Mouse (Mus musculus): ENCODE data around the gene Ncaph. TPM values are rescaled to one million over a fixed set of nuclear protein-coding genes. Genes with fewer than 3 reads are reported as not detected.
"Not testable (repeated sequence)": the region's sequence is repeated elsewhere in the genome, so short reads cannot be mapped to it uniquely, and the experiment has no call there.

Ncaph gene
- total and polyA plus RNA-seq, 3 experiments: 0.89 to 2.6 (median 1.4) TPM

DNA sequence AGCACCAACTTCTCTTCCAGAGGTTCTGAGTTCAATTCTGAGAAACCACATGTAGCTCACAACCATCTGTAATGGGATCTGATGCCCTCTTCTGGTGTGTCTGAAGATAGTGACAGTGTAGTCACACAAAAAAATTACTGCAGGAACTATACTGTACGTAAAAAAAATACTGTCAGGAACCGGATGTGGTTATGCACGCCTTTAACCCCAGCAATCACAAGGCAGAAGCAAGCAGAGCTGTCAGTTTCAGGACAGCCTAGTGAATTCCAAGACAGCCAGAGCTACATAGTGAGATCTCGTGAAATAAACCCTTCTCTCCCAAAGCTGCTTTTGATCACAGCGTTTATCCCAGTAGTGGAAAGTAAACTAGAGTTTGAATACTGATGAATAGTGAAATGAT is 47.5 kb downstream of the Ncaph start:
- DNase-seq: no peak

DNA sequence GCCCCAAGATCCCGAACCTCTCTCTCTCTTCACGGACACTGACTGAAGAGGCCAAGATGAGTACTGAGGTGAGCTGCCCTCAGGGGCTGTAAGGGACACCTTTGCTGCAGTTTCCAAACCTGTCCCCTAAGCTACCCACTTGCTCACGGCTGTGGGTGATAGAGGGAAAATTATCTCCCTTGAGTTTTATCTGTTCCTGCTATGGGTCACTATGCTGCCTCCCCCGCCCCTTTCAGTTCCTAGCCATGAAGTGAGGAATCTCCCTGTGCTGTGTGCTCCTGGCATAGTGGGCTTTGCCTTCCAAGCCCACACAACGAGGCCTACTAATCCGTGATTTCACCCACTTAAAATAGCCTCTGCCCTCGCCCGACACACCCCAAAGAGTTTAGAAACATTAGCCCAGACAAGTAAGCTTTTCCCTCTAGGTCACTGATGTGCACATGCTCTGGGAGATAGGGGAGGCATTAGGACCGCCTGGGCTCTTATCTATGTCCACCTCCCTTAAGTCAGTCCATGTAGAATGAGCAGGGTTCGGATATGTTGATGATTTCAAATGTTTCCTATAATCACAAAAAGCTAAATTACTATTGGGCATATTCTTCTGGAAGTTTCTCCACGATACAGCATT is 53.0 kb downstream of the Ncaph start:
- no peak for DNase-seq

DNA sequence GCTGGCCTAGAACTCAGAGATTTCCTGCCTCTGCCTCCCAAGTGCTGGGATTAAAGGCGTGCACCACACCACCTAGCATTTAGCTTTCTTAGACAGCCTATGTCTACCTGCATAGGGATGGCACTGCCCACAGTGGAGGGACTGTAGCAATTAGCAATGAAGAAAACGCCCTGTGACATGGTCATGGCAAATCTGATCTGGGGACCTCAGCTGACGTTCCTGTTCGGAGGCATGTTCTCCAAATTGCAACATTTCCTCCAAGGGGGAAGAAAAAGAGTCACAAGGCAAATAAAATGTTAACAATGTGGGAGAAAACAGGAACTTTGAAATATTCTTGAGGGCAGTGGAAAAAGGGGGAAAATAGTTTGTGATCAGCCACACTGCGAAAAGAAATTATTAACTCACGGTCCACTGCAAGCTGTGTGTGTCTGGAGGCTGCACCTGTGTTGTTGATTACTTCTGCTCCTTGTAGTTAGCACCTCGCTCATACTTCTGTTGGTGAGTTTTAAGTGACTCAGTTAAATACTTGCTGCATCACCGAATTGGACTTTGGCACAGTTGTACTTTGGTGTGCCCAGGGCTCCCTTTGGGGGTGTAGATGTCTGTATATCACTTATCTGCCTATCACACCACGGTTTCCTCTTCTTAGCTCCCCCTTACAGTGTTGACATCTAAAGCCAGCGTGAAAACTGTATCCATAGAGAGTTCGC is 53.7 kb downstream of the Ncaph start:
- no peak for DNase-seq

DNA sequence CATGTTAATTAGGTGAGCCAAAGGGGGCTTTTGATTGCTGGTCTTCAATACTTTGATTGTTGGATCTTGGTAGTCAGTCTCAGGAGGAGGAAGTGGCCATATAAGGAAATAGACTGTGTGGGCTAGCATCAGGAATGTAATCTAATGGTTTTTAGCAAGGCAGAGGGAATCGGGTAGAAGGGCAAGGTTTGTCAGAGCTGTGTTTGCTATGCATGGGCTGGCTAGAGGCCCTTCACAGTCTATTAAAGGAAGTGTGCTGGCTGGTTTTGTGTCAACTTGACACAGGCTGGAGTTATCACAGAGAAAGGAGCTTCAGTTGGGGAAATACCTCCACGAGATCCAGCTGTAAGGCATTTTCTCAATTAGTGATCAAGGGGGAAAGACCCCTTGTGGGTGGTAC is 54.7 kb downstream of the Ncaph start:
- not testable (repeated sequence) for DNase-seq

DNA sequence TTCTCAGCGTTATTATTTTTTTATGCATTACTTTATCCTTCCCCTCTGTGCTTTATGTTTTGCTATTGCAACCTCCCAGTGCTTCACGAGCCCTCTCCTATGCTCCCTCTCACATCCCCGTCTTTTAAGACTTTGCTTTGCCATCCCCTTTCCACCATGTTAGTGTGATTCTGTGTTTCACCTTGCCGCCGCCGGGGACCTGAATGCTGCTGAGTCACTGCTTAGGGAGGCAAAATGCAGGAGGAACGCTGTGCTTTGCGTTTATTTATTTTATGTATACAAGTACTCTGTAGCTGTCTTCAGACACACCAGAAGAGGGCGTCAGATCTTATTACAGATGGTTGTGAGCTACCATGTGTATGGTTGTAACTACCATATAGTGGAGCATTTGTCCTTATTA is 56.1 kb downstream of the Ncaph start:
- DNase-seq: no peak

DNA sequence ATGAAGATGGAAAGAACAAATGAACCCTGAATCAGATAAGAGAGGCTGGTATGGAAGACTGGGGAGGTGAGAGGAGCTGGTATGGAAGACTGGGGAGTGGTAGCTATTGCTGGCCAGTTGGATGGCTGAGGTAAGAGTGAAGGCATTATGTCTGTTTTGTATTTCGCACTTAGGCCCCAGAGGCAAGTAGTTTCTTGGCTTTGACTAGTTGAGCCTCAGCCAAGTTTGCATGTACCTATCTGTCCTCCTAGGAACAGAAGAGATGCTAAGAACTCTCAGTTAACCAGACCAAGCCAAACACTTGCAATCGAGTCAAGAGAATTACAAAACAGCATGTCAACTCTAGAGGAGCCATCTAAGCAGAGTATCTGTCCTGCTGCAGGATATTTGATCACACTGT is 59.6 kb downstream of the Ncaph start:
- DNase-seq: no peak

DNA sequence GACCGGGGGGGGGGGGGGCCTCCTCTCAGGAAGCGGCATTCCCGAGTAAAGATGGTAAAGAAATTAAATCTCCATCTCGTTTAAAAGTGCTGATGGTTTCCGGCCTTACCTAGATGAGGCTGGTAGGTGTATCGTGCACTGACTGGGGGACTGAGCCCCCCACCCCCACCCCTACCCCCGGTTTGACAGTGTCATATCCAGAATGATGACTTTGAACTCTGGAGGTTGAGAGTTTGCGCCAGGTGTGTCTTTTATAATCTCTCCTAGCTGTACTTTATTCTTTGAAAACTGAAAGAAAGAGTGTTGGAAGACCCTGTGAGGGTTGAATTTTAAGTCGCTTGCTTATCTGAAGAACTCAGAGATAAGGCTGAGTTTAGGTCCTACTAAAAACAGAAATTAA is 62.9 kb downstream of the Ncaph start:
- no peak for DNase-seq

DNA sequence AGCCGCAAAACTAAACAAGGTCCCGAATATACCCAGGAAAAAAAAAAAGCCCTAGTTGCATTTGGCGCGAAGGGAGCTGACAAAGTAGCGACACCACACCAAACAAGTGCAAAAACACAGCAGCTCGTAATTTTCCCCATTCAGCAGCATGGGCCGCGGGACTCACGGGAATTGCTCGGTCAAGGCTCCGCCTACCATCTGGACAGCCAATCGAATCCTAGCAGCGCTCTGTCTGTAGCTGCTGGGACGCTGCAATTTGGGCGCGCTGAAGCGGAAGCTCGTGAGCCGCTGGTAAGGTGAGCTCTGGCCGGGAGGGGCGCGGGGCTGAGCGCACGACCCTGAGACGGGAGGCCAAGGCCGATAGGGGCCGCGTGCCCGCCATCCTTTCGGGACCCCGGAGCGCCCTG is 63.3 kb downstream of the Ncaph start, which contains the start of gene Blvra:
Blvra (plus strand) TSS at position 231 of the 407 bp plus-strand sequence.
- DNase-seq: peak; percentile 92

DNA sequence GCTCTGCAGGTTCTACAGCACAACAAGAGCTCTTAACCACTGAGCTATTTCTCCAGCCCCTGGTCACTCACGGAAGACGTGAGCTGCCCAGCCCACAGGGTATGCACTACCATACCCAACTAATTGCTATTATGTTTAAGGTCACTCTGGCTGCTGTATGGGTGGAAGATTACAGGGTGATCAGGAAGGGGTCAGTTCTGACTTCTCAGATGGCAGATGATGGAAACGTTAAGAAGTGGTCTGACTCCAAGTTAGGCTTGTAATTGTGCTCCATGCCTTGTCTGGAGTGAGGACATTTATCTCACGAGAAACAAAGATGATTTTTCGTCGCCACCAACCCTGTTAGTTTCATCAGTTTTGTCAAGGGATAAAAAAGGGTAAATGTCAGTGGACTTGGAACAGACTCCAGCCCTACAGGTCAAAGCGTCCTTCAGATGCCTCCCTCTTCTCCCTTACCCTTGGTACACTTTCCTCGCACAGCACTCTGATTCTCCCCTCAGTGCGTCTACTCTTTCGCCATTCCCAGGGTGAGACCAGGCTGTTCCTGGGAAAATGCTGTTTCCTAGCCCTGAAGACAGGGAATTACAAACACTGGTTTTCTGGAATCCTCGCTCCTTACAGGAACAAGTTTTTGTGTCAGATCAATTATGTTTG is 63.8 kb downstream of the Ncaph start:
- no peak for DNase-seq

DNA sequence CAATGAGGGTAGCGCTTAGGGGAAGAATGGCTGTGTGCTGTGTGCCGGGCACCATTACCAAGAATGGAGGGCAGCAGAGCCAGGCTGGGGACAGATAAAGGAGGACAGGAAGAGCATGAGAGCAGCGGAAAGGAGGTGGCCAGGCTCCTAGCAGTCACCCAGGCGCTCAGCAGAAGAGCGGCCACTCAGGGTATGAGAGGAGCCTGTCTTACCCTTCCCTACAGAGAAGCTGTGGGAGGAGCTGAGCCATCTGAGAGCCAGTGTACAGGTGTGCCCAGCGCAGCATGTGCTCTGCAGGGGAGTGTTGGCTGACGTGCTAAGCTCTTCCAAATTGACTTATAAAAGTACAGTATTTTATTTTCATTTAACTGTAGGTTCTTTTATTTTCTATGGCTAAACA is 64.9 kb downstream of the Ncaph start:
- DNase-seq: no peak

DNA sequence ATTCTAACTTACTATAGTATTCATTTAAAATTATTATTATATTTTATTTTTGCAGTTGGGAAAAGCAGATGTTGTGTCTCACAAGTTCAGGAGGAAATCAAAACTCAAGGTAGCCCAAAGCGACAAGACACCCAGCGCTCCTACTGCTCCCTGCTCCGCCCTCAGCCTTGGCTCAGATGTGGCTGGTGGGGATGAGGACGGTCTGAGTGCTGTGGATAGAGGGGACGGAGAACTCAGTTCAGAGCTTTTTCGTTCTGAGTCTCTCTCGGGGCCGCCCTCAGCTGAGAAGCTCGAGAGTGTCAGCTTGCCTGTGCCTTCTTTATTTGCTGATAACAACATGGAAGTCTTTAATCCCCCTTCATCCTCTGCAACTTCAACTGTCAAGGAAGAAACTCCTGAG is 72.3 kb downstream of the Ncaph start:
- DNase-seq: no peak

Other genes starting within 250 kb of the Ncaph start
- 10 to 100 TPM; 72.2 to 86.9 TPM for gene Sppl2a, start 200.7 kb downstream of the Ncaph start, total RNA-seq (2021)
- 9.1 and 10.6 TPM in 2 replicates for gene Sppl2a, start 200.7 kb downstream of the Ncaph start, polyA plus RNA-seq (2012; rRNA removed)
- 10 to 100 TPM in 1 of 2 experiments, 1 to 10 TPM in 1; 8.3 to 10.6 TPM for gene Ap4e1, start 125.2 kb downstream of the Ncaph start, total RNA-seq (2021)
- gene Ap4e1, start 125.2 kb downstream of the Ncaph start, polyA plus RNA-seq (2012; rRNA removed): 1.0 TPM in 2 replicates
- 10 to 100 TPM; 24.3 to 27.8 TPM for gene Blvra, start 63.3 kb downstream of the Ncaph start, total RNA-seq (2021)
- gene Blvra, start 63.3 kb downstream of the Ncaph start, polyA plus RNA-seq (2012; rRNA removed): 2.9 TPM in 2 replicates
- gene Itpripl1, start 9.5 kb upstream of the Ncaph start, total RNA-seq (2021): 1 to 10 TPM; 5.1 to 7.0 TPM
- 3.3 and 3.7 TPM in 2 replicates for gene Itpripl1, start 9.5 kb upstream of the Ncaph start, polyA plus RNA-seq (2012; rRNA removed)
- gene 1810024B03Rik, start 74.3 kb upstream of the Ncaph start, total RNA-seq (2021): 1 to 10 TPM; 1.6 to 2.0 TPM
- gene 1810024B03Rik, start 74.3 kb upstream of the Ncaph start, polyA plus RNA-seq (2012; rRNA removed): 1.0 and 1.3 TPM in 2 replicates
- gene Snrnp200, start 74.4 kb upstream of the Ncaph start, total RNA-seq (2021): 10 to 100 TPM; 66.7 to 69.2 TPM
- 21.0 and 23.7 TPM in 2 replicates for gene Snrnp200, start 74.4 kb upstream of the Ncaph start, polyA plus RNA-seq (2012; rRNA removed)
- gene Ciao1, start 113.9 kb upstream of the Ncaph start, total RNA-seq (2021): 100 to 1,000 TPM in 1 of 2 experiments, 10 to 100 TPM in 1; 82.1 to 127 TPM
- gene Ciao1, start 113.9 kb upstream of the Ncaph start, polyA plus RNA-seq (2012; rRNA removed): 42.7 and 59.3 TPM in 2 replicates
- 10 to 100 TPM; 84.1 to 87.6 TPM for gene Tmem127, start 114.0 kb upstream of the Ncaph start, total RNA-seq (2021)
- gene Tmem127, start 114.0 kb upstream of the Ncaph start, polyA plus RNA-seq (2012; rRNA removed): 131 and 150 TPM in 2 replicates
- 100 to 1,000 TPM in 1 of 2 experiments, 10 to 100 TPM in 1; 81.7 to 117 TPM for gene Stard7, start 136.3 kb upstream of the Ncaph start, total RNA-seq (2021)
- gene Stard7, start 136.3 kb upstream of the Ncaph start, polyA plus RNA-seq (2012; rRNA removed): 74.4 and 104 TPM in 2 replicates
- gene Dusp2, start 202.2 kb upstream of the Ncaph start, total RNA-seq (2021): under 1 TPM; 0.17 to 0.76 TPM
- gene Dusp2, start 202.2 kb upstream of the Ncaph start, polyA plus RNA-seq (2012; rRNA removed): 1.3 and 2.2 TPM in 2 replicates
- gene Astl, start 204.7 kb upstream of the Ncaph start, total RNA-seq (2021): not detected
- gene Astl, start 204.7 kb upstream of the Ncaph start, polyA plus RNA-seq (2012; rRNA removed): not detected in 2 replicates
- gene Adra2b, start 229.3 kb upstream of the Ncaph start, total RNA-seq (2021): 1 to 10 TPM; 1.6 to 1.9 TPM
- gene Adra2b, start 229.3 kb upstream of the Ncaph start, polyA plus RNA-seq (2012; rRNA removed): 1.1 and 1.5 TPM in 2 replicates